Mouse (Mus musculus) lung, adult 2 months (tissue): ENCODE measurements at regions not wholly inside any gene's neighbourhood (a gene's known extent, or its start where the extent isn't known, plus 50 kb on each side); places are given as distances from the start of the nearest gene placed in this dataset.

Experiments
- CTCF ChIP-seq: fragments of 200-500 bp; IDR thresholded peaks from 2 replicates; pipeline ENCODE4 v1.5.1; 2011; ENCODE audit warnings: mild to moderate bottlenecking, low read length, control low read depth; ENCODE audit not compliant: insufficient read depth
- POLR2A ChIP-seq: fragments of 200-500 bp; IDR thresholded peaks from 2 replicates; pipeline ENCODE4 v1.6.1; 2011; ENCODE audit warnings: low read depth, mild to moderate bottlenecking, control low read depth, low read length, borderline replicate concordance; ENCODE audit errors: extremely low read depth

DNA sequence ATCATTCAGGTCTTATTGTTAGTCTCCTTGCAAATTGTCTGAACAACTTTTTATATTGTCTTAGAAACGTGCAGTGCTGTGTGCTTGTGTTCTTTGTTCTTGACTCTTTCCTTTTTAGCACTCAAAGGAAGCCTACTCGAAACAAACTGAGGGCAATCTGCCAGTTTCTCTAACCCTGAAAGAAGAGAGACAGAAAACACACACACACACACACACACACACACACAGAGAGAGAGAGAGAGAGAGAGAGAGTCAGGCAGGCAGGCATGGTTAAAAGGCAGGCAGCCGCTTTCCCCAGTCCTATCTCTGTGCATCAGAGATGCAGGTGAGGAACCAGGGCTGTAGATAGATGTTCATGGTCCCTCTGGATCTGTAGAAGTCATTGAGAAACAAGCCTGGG is 304.0 kb upstream of the 3110018I06Rik start:
- TF ChIP-seq POLR2A (no peak), CTCF (no peak)
